Mouse (Mus musculus) heart, adult 8-10 months (tissue): Measurements from ENCODE around the gene Pla2g5. TPM values are rescaled to one million over a fixed set of nuclear protein-coding genes. Genes with fewer than 3 reads are reported as not detected.

Experiments used
- DNase-seq: peaks from one replicate; pipeline ENCODE4 v3.0.0; 2022; ENCODE audit warnings: low spot score
- total RNA-seq, 4 experiments: library from RNA; stranded (reverse); gene quantifications; 2 replicates each; pipeline ENCODE4 v1.2.4; 2022

Gene Pla2g5
- total RNA-seq, 4 experiments from 2014 or later, result 32.9 to 44.0 (median 38.3) TPM

GRCm38 (mm10) chr4:138797217-138797570, 66.1 kb downstream of the Pla2g5 start:
- DNase-seq, result no peak

- DNase-seq, result no peak
Measured at GRCm38 (mm10) chr4:138796513-138797216, 66.6 kb downstream of the Pla2g5 start.

- DNase-seq, result no peak
Measured at GRCm38 (mm10) chr4:138794344-138794743, 68.9 kb downstream of the Pla2g5 start.

DNA sequence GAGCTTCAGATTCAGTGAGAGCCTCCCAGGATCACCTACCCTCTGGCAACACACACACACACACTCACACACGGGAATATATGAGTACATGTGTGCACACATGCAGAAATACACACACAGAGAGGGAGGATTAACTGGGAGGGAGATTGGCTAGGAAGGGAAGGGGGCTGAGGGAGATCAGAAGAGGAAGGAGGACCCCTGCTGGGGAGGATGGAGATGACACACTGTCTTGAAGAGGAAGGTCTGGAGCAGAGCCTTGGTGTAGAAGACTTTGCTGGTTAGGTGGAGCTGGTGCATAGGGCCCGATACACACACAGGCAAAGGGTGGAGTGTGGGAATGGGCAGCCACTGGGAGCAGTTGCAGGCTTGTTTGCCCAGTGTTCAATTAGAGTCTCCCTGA, 70.0 kb downstream of the Pla2g5 start:
- no peak for DNase-seq

- DNase-seq, result no peak
Measured at GRCm38 (mm10) chr4:138792599-138792998, 70.7 kb downstream of the Pla2g5 start.

- DNase-seq, result no peak
Measured at GRCm38 (mm10) chr4:138791452-138791851, 71.8 kb downstream of the Pla2g5 start.

GRCm38 (mm10) chr4:138788381-138788780, 74.9 kb downstream of the Pla2g5 start:
- DNase-seq, result no peak

DNA sequence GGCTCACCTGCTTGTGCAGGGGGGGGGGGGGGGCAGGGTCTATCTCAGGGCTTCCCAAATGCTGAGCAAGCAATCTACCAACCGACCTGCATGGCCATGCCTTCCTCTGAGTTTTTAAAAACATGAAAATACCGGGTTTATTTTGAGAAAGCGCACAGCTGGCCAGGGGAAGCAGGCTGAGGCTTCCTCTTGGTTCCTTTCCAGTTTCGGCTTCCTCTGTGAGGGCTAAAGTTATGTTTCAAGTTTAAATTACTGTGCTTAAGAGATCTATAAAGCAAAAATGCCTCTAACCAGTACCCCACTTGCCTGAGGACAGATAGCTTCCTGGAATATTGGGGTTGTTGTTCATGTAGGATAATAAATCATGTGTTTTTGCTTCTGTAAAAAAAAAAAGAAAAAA, 77.1 kb downstream of the Pla2g5 start:
- DNase-seq, result peak; percentile 44

GRCm38 (mm10) chr4:138785721-138786120, 77.6 kb downstream of the Pla2g5 start:
- DNase-seq, result no peak

GRCm38 (mm10) chr4:138782098-138782497, 81.2 kb downstream of the Pla2g5 start:
- no peak for DNase-seq

DNA sequence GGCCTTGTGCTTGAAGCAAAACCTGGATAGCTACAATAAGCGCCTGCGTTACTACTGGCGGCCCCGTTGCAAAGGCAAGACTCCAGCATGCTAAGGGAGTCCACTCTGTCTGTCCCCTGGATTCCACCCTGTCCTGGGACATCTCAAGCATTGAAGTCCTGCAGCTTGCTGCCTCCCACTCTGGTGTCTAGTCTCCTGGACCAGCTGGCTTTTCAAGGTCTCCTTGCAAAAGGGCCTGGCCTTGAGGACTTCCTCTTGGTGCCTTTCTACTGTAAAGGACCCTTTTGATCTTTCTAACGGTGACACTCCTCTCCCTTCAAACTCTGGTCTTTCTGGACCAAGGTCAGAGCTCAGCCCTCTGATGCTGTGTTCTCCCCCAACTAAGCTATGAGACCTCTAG, 83.0 kb downstream of the Pla2g5 start:
- no peak for DNase-seq

DNA sequence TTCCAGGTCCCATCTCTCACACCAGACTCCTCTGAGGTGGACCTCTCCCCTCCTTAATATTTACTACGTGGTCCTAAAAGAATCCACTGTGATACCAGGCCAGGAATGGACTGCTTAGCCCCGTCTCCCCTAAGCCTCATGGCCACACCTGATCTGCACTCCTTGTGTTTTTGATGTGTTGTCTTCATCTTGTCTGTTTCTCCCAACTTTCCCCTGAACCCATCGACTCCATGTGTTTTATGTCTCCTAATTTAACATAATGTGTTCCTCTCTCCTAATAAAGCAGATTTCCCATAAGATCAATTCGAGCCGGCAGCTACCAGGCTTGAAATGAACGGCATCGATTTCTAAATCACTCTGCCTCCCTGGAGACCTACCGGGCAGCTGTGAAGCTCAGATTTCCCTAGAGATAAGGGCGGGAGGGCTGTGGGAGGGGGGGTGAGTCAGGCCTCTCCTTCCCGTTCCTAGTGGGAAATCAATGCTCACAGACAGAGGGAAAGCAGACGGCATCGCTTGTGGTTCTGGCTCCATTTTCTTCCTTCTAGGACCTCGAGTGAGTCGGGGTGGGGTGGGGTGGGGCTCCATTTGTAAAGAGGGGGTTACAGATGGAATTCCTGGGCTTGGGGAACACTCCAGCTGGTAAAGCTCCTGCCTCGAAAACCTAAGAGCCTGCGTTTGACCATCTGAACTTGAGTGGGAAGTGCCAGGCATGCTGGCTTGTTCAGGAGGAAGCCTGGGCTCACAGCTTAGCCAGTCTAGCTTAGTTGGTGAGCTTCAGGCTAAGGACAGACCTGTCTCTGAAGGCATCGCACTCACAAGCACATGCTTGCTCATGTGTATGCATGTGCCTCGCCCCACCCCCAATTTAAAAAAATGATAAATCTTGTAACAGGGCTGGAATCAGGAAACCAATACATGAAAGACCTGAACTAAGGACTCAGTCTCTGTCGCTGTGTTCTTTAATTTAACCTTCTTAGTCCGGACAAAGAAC, 85.6 kb downstream of the Pla2g5 start:
- no peak for DNase-seq

DNA sequence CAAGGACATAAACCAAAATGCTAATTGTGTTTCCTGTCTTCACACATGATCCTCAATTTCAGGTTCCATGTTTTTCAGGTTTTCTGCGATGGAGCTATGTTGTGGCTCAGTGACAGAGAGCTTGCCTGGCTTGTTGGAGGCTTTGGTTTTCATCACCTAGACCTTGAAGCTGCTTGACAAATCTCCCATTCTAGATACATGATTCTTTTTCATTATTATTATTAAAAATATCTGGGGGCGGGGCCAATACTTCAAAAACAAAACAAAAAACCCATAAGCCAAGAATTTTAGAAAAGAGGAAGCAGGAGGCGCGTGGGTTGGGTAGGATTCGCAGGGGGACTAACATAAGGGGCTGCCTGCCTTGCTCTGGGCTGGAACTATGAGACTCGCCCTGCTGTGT, 87.8 kb downstream of the Pla2g5 start, which contains the start of gene Pla2g2d:
Pla2g2d (plus strand) TSS at position 301 of the 400 bp plus-strand sequence.
- DNase-seq, result no peak

DNA sequence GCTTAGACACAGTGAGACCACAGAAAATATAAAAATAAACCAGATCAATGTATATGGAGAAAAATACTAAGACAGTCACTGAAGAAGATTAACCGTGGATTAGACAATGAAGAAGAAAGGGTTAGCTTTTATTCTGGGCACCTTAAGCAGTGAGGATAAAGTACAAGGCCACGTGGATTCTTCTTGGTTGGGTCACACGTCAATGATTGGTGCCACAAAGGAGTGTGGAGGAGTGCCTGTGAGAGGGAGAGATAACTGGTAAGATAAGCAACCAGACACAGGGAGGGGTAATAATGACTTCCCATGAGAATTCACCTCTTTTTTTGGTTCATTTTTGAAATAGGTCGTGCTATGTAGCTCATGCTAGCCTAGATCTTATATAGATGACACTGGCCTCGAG, 90.9 kb downstream of the Pla2g5 start:
- DNase-seq, result no peak

GRCm38 (mm10) chr4:138771970-138772369, 91.3 kb downstream of the Pla2g5 start:
- no peak for DNase-seq

DNA sequence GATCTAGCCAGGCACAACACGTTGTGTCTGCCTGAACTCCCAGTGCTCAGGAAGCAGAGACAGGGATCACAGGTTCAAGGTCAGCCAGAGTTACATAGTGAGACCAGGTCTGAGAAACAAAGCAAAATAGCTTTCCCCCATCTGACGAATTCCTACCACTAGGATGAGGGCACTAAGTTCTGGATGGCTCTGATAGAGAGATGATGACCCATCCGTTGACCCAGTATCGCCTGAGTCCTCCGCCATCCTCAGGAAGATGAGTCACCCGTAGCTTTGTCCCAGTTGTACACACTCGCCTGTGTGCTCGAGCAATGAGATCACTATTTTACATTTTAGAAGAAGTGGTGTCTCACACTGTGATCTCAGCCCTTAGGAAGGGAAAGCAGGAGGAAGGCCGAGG, 101.0 kb downstream of the Pla2g5 start:
- no peak for DNase-seq

- no peak for DNase-seq
Measured at GRCm38 (mm10) chr4:138757416-138757815, 105.9 kb downstream of the Pla2g5 start, which contains the start of gene Pla2g2f. TSS of gene Pla2g2f (minus strand) at chr4:138757626.

DNA sequence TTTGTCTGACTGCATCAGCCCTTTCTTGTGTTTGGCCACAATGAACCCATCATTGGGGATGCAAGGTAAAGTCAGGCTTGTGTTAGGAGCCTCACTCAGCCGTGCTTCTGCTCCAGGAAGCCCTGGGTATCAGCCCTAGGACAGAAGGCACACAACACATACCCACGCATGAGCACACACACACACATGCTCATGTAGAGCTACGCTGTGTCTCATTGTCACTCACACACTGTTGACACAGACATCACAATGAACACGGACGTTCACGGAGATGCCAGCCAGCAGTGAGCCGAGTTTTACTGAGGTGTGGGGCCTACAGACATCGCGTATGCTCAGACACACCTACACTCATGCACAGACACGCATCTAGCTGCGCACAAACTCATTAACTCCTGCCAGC, 107.3 kb downstream of the Pla2g5 start:
- DNase-seq, result no peak

GRCm38 (mm10) chr4:138755439-138755838, 107.8 kb downstream of the Pla2g5 start:
- no peak for DNase-seq

GRCm38 (mm10) chr4:138754432-138754831, 108.8 kb downstream of the Pla2g5 start:
- DNase-seq, result no peak

DNA sequence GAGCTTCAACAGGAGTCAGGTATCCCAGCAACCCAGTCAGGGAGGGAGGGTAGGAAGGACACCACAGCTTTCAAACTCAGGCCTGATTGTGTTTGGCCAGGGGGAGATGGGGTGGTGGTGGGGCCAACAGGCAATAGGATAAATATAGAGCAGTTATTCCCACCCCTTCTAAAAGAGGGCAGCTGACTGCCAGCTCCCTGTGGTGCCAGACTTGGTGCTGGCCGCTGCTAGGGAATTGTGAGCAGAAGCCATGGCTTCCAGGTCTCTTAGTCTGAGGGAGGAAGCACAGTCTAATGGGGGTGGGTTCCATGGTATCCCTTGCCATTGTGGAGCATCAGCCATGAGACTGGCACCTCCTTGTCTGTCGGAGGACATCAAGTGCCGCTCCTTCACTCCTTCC, 109.7 kb downstream of the Pla2g5 start:
- no peak for DNase-seq

DNA sequence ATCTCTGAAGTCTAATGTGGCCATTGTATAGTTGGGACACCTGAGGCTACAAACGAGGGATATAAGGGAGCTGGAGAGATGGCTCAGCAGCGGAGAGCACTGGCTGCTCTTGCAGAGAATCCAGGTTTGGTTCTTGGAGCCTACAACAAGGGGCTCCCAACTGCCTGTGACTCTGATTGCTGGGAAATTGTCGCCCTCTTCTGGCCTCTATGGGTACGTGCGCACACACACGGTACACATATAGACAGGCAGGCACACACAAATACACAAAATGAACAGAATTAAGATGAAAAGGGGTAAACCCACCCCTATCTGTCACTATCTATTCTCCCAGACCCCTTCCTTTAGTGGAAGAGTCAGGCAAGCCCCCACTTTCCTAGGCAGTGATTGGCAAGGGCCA, 110.7 kb downstream of the Pla2g5 start:
- no peak for DNase-seq
